Mouse (Mus musculus): ENCODE results near the gene Pcnx4.

DNA sequence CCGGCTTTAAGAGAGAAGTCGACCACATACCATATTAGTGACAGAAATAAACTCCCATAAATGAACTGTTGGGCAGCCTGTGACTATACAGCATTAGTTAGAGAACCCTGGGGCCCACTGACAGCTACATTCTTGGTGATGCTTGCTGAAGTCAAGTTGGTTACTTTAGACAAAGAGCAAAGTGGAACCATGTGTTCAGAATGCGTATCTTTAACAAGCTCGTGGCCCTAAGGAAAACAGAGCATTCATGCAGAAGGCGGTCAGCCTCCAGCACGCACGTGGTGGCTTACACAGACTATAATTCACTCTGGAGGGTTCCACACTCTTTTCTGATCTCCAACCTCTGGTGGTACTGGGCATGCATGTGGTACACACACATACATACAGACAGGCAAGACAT, 26.6 kb upstream of the Pcnx4 start:
- TF ChIP-seq POLR2A (IDR thresholded peaks at IDR 0.05; ENCODE audit: extremely low read depth, insufficient read depth, low read length) (no peak), CTCF (IDR thresholded peaks at IDR 0.05; ENCODE audit: low read depth, low read length) (no peak)

Data from liver, adult 2 months (tissue).